Mouse (Mus musculus): ENCODE results near the gene Kcnk1. TPM values are rescaled to one million over a fixed set of nuclear protein-coding genes. Genes with fewer than 3 reads are reported as not detected.

Kcnk1 gene
- total RNA-seq, 2 experiments from 2014 or later = 2.7 to 4.0 TPM

GRCm38 (mm10) chr8:126053911-126054310 is 58.9 kb downstream of the Kcnk1 start:
- DNase-seq = no peak

- DNase-seq = no peak
These were observed 63.9 kb downstream of the Kcnk1 start for GRCm38 (mm10) chr8:126058876-126059275.

GRCm38 (mm10) chr8:126062844-126063243 is 67.9 kb downstream of the Kcnk1 start:
- no peak for DNase-seq

GRCm38 (mm10) chr8:126063832-126064409 is 69.0 kb downstream of the Kcnk1 start:
- no peak for DNase-seq

GRCm38 (mm10) chr8:126064587-126065145 is 69.7 kb downstream of the Kcnk1 start:
- no peak for DNase-seq

GRCm38 (mm10) chr8:126067306-126067705 is 72.3 kb downstream of the Kcnk1 start:
- DNase-seq = no peak

- DNase-seq = no peak
These were observed 73.2 kb downstream of the Kcnk1 start for GRCm38 (mm10) chr8:126068136-126068535.

- no peak for DNase-seq
These were observed 77.7 kb downstream of the Kcnk1 start for GRCm38 (mm10) chr8:126072678-126073077.

- no peak for DNase-seq
These were observed 78.3 kb downstream of the Kcnk1 start for GRCm38 (mm10) chr8:126073141-126073740.

GRCm38 (mm10) chr8:126074111-126074510 is 79.1 kb downstream of the Kcnk1 start:
- DNase-seq = no peak

- DNase-seq = peak; percentile 85
These were observed 80.4 kb downstream of the Kcnk1 start for GRCm38 (mm10) chr8:126075400-126075799.

Other genes with a start within 250 kb of the Kcnk1 start
- under 1 TPM; 0.45 to 0.59 TPM for gene Pcnx2, start 96.9 kb upstream of the Kcnk1 start, total RNA-seq (2021)
- under 1 TPM; 0.21 to 0.41 TPM for gene Map3k21, start 84.7 kb upstream of the Kcnk1 start, total RNA-seq (2021)